Mouse (Mus musculus) hindbrain, embryonic 15.5 days (tissue): Measurements from ENCODE around the gene Prkra. TPM values are rescaled to one million over a fixed set of nuclear protein-coding genes. Genes with fewer than 3 reads are reported as not detected.

Source experiments
- ATAC-seq: fragments of 200-750 bp; cut with Nextera tagmentation; 2 replicates; pipeline ENCODE4 v1.8.0; 2017; ENCODE audit warnings: low read depth, moderate number of reproducible peaks, moderate TSS enrichment; ENCODE audit not compliant: low FRiP score
- H3K27ac ChIP-seq: fragments of 300-500 bp; sonication (generic); replicated peaks from 2 replicates; pipeline ENCODE4 v1.5.1; 2015; ENCODE audit warnings: mild to moderate bottlenecking, inconsistent platforms
- H3K27me3 ChIP-seq: fragments of 300-500 bp; sonication (generic); 2 replicates; pipeline ENCODE4 v1.6.1; 2015; ENCODE audit warnings: control low read depth, inconsistent platforms
- H3K36me3 ChIP-seq: fragments of 300-500 bp; sonication (generic); 2 replicates; pipeline ENCODE4 v1.6.1; 2015; ENCODE audit warnings: control low read depth, inconsistent platforms
- H3K4me1 ChIP-seq: fragments of 300-500 bp; sonication (generic); replicated peaks from 2 replicates; pipeline ENCODE4 v1.6.1; 2015; ENCODE audit warnings: control low read depth, inconsistent platforms
- H3K4me2 ChIP-seq: fragments of 300-500 bp; sonication (generic); 2 replicates; pipeline ENCODE4 v1.6.1; 2015; ENCODE audit warnings: moderate library complexity, mild to moderate bottlenecking, inconsistent platforms
- H3K4me3 ChIP-seq: fragments of 300-500 bp; sonication (generic); 2 replicates; pipeline ENCODE4 v1.5.1; 2015; ENCODE audit warnings: mild to moderate bottlenecking, inconsistent platforms
- H3K9ac ChIP-seq: fragments of 300-500 bp; sonication (generic); 2 replicates; pipeline ENCODE4 v1.6.1; 2015; ENCODE audit warnings: inconsistent platforms
- H3K9me3 ChIP-seq: fragments of 300-500 bp; sonication (generic); 2 replicates; pipeline ENCODE4 v1.6.1; 2016; ENCODE audit warnings: control low read depth, inconsistent platforms
- WGBS: fragments of 180-500 bp; shearing (Covaris S2); methylation state at CpG from one replicate; pipeline ENCODE4 v1.1.7; 2015; 5-methylcytosine and 5-hydroxymethylcytosine counted together
- polyA plus RNA-seq: library from polyadenylated mRNA; unstranded; fragments of >200 nt; fragmentation: Nextera tagmentation; extraction: Ambion mirVana; gene quantifications from 2 replicates; pipeline ENCODE4 v1.2.1, GENCODE M21; 2015

The Prkra gene
- polyA plus RNA-seq, 1 experiment from 2014 or later, result 103 TPM

DNA sequence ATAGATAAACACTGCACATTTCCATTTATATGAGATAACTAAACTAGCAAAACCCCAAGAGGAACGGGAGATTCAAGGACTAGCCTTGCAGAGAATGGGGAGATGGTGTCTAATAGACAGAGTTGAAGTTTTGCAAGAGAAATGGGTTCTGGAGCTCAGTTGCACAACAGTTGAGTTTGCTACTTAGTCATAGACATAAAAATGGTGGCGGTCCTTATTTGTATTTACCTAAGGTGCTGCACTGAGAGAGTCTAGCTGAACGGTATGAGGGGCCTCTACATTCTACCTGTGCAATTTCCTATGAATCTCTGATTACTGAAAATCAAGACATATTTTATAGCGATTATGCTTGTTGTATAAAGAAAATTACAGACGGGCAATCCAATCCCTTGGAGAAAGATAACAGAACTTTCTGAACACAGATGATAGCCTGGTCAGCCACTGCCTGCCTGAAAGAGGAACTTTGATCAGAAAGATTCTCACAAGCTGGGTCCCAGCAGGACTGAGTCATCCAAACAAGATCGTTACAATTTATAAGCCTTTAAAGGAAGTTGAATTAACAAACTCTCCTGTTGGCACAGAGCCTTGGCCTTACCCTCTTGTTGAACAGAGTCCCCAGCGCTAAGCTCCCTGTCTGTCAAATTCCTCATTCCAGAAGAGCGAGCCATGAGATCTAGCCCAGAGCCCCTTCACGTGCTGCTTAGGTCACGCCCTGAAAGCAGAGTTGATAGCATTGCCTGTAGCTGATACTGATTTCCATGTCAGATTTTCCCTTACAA is 37.3 kb downstream of the Prkra start:
- Histone ChIP-seq H3K4me3 (no peak overlapping the region), H3K4me1 (no peaks in the 10 kb centered on the region), H3K27ac (no peak overlapping the region), H3K9me3 (no peaks in the 10 kb centered on the region), H3K9ac (no peak overlapping the region), H3K27me3 (no peaks in the 10 kb centered on the region), H3K36me3 (no peaks in the 10 kb centered on the region), H3K4me2 (no peak overlapping the region)
- 85% methylated on average over 10 of the region's 10 CpGs for WGBS
- ATAC-seq, result no peak

DNA sequence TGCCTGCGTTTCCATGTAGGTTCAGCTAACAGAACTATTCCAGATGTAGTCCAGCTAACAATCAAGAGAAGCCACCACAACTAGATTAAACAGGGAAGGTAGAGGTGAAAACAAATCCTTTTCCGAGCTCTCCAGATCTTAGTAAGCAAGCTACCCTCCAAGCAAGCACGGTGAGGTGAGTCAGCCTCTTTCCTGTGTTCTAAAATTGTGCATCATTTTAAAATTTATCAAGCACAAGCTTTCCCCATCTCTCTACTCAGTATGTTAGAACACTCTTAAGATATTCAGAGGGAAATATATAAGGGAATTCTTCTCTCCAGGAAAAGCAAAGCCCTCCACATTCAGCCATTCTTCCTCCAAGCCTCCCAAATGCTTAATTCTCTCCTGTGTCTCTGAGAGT is 41.1 kb downstream of the Prkra start:
- no peaks in the 10 kb centered on the region for H3K36me3 ChIP-seq
- no peaks in the 10 kb centered on the region for H3K4me1 ChIP-seq
- no peak overlapping the region for H3K9ac ChIP-seq
- no peak overlapping the region for H3K27ac ChIP-seq
- H3K9me3 ChIP-seq, result no peaks in the 10 kb centered on the region
- no peak overlapping the region for H3K4me3 ChIP-seq
- ATAC-seq, result no peak
- 85% methylated on average over 3 of the region's 3 CpGs for WGBS
- no peak overlapping the region for H3K4me2 ChIP-seq
- H3K27me3 ChIP-seq, result no peaks in the 10 kb centered on the region

DNA sequence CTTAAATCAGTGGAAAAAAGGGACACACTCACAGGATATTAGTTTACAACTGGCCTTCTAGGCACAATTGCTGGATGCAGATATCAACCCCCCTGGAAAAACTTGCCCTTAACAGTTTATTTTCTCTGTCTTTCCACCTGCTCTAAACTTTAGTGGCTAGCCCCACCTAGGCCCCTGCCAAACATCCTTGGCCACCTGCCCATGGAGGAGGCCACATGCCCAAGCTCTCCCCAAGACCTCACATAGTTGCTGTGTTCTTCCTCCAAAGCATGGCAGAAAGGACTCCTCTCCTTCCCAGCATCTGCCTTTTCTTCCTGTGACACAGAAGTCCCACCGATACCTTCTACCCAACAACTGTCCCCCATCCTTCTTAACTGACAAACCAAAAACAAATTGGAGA is 45.6 kb downstream of the Prkra start:
- no peak overlapping the region for H3K4me2 ChIP-seq
- no peak for ATAC-seq
- no peak overlapping the region for H3K9ac ChIP-seq
- H3K27ac ChIP-seq, result no peak overlapping the region
- 100% methylated on average over 1 of the region's 1 CpGs for WGBS
- H3K9me3 ChIP-seq, result no peaks in the 10 kb centered on the region
- H3K4me3 ChIP-seq, result no peak overlapping the region
- no peaks in the 10 kb centered on the region for H3K27me3 ChIP-seq
- H3K4me1 ChIP-seq, result no peaks in the 10 kb centered on the region
- no peaks in the 10 kb centered on the region for H3K36me3 ChIP-seq

DNA sequence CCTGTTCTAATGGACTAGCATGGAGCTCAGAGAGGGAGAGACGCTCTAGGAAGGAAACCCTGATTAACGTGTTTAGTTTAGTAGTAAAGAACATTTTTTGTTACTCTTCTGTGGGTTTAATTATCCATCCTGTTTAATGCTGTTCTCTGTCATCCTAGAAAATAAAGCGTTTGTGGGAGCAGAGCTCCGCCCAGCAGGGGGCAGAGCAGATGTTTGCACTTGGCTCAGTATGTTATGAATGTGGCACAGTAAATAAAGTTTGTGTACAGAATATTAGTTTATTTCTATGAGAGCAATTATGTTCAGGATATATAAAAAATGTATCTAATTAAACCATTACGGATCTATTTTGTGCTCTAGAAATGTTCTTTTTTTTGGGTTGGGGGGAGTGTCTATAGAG is 48.6 kb downstream of the Prkra start:
- H3K4me3 ChIP-seq, result no peak overlapping the region
- 67% methylated on average over 5 of the region's 5 CpGs for WGBS
- no peak for ATAC-seq

DNA sequence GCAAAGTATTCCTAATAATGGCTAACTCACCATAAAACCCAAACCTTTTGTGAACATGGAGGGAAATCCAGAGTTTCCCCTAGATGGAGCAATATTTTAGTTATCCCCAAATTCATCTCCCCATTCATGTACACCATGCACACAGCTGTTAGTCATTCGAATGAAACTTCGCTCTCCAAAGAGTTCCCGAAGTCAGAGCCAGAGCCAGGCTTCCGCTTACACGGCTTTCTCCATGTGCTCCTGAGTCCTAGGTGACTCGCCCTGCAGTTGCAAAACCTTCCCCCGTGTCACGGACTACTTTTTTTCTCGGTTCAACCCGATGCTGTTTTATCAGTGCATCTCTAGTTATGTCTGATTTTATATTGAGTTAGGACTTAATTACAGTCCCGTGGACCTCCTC is 50.3 kb downstream of the Prkra start:
- no peak overlapping the region for H3K4me2 ChIP-seq
- 90% methylated on average over 11 of the region's 11 CpGs for WGBS
- H3K4me3 ChIP-seq, result no peak overlapping the region
- H3K4me1 ChIP-seq, result no peaks in the 10 kb centered on the region
- H3K27ac ChIP-seq, result no peak overlapping the region
- no peaks in the 10 kb centered on the region for H3K27me3 ChIP-seq
- peaks cover 28% of the 10 kb centered on the region for H3K36me3 ChIP-seq
- no peak overlapping the region for H3K9ac ChIP-seq
- no peaks in the 10 kb centered on the region for H3K9me3 ChIP-seq
- no peak for ATAC-seq

More for the DNA sequence above, 48.6 kb downstream of the Prkra start:
- H3K27me3 ChIP-seq, result no peaks in the 10 kb centered on the region
- H3K27ac ChIP-seq, result no peak overlapping the region
- no peak overlapping the region for H3K9ac ChIP-seq
- no peak overlapping the region for H3K4me2 ChIP-seq
- H3K9me3 ChIP-seq, result no peaks in the 10 kb centered on the region
- no peaks in the 10 kb centered on the region for H3K4me1 ChIP-seq
- H3K36me3 ChIP-seq, result peaks cover 17% of the 10 kb centered on the region

DNA sequence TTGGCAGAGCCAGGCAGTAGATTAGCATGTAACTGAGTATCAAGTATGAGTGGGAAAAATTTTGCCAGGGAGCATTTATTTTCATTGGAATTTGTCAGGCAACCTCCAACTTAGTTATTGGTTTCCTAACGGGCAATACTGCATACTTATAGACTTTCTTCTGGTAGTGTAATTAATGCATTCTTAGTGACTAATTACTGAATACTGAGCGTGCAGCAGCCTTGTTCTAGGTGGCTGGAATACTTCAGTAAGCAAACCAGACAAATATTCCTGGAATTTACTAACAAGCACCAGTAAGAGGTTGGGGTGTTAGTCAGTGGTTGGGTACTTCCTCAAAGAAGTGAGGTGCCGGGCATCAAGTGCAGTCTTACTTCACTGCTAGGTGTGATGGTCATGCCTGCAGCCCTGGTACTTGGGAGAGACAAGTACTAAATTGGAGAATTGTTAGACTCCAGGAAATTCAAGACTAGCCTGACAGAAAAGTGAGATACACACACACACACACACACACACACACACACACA is 55.4 kb downstream of the Prkra start:
- no peaks in the 10 kb centered on the region for H3K27me3 ChIP-seq
- WGBS, result 84% methylated on average over 3 of the region's 3 CpGs
- no peak overlapping the region for H3K4me2 ChIP-seq
- ATAC-seq, result no peak
- H3K36me3 ChIP-seq, result peaks cover 53% of the 10 kb centered on the region
- no peaks in the 10 kb centered on the region for H3K9me3 ChIP-seq
- H3K9ac ChIP-seq, result no peak overlapping the region
- H3K27ac ChIP-seq, result no peak overlapping the region
- H3K4me1 ChIP-seq, result no peaks in the 10 kb centered on the region
- H3K4me3 ChIP-seq, result no peak overlapping the region

DNA sequence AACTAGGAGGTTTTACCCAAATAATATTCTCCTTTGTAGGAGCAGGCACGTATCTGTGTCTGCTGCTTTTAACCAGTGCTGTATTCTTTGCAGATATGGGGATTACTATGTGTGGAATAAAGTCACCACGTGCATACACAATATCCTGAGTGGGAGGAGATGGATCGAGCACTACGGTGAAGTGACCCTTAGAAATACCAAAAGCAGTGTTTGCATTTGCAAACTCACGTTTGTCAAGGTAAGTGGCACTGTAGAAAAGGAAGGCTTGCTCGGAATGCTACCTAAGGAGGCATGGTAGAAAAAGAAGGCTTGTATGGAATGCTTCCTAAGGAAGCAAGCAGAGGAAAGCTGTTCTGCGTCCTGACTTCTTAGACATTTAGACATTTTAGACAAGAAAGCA is 57.6 kb downstream of the Prkra start:
- Histone ChIP-seq H3K9me3 (no peaks in the 10 kb centered on the region), H3K4me2 (no peak overlapping the region), H3K9ac (no peak overlapping the region), H3K4me3 (no peak overlapping the region), H3K27ac (no peak overlapping the region), H3K4me1 (no peaks in the 10 kb centered on the region), H3K27me3 (no peaks in the 10 kb centered on the region), H3K36me3 (peaks cover 56% of the 10 kb centered on the region)
- 94% methylated on average over 7 of the region's 7 CpGs for WGBS
- ATAC-seq, result no peak

DNA sequence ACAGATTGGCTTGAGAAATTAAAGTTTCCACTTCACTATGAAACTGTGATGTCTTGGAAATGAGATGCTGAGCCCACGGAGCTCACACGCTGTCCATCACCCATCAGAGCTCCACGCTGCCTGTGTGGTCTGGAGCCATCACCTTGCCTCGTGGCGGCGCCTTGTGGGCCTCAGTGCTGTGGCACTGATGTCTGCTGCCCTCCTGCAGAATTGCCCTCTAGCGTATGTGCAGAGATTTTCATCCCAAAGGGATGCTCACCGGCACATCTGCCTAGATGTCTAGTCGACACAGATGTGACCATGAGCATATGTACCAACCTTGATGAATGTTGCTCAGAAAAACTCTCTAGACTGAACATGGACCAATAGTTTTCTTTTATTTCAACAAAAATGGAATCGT is 60.9 kb downstream of the Prkra start:
- 69% methylated on average over 10 of the region's 10 CpGs for WGBS
- H3K4me1 ChIP-seq, result no peaks in the 10 kb centered on the region
- ATAC-seq, result no peak
- no peaks in the 10 kb centered on the region for H3K9me3 ChIP-seq
- peaks cover 45% of the 10 kb centered on the region for H3K36me3 ChIP-seq
- H3K27ac ChIP-seq, result no peak overlapping the region
- H3K9ac ChIP-seq, result no peak overlapping the region
- no peak overlapping the region for H3K4me2 ChIP-seq
- no peaks in the 10 kb centered on the region for H3K27me3 ChIP-seq
- no peak overlapping the region for H3K4me3 ChIP-seq

DNA sequence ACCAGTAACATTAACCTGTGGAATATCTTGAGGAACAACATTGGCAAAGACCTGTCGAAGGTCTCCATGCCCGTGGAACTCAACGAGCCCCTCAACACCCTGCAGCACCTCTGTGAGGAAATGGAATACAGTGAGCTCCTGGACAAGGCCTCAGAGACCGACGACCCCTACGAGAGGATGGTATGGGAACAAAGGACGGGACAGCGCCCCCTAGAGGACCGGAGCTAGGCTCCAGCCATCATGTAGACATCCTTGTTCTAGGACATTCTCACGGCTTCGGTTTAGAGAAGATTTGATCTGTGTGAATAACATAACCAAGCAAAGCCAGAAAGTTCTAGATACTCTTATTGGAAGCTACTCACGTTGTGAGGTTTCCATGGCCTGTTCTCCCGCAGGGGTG is 62.7 kb downstream of the Prkra start:
- Histone ChIP-seq H3K27me3 (no peaks in the 10 kb centered on the region), H3K9ac (no peak overlapping the region), H3K4me3 (no peak overlapping the region), H3K27ac (no peak overlapping the region), H3K4me2 (no peak overlapping the region), H3K9me3 (no peaks in the 10 kb centered on the region), H3K36me3 (peaks cover 38% of the 10 kb centered on the region), H3K4me1 (no peaks in the 10 kb centered on the region)
- no peak for ATAC-seq
- 96% methylated on average over 13 of the region's 13 CpGs for WGBS

Other genes starting within 250 kb of the Prkra start
- 27.2 and 28.0 TPM in 2 replicates for gene Osbpl6, start 241.5 kb downstream of the Prkra start, polyA plus RNA-seq
- gene Pjvk, start 461 bp upstream of the Prkra start, polyA plus RNA-seq, result 0.40 and 0.51 TPM in 2 replicates
- 14.1 and 16.8 TPM in 2 replicates for gene Fkbp7, start 25.1 kb upstream of the Prkra start, polyA plus RNA-seq
- 12.2 and 13.0 TPM in 2 replicates for gene Plekha3, start 27.3 kb upstream of the Prkra start, polyA plus RNA-seq